Mouse (Mus musculus) adrenal gland, adult 2 months (tissue): ENCODE measurements around the gene Acap1. TPM values are rescaled to one million over a fixed set of nuclear protein-coding genes. Genes with fewer than 3 reads are reported as not detected.

Experiments used
- DNase-seq: peaks from one replicate; pipeline ENCODE4 v3.0.0; 2021
- microRNA-seq, 2 experiments: library from miRNA; unstranded; fragments of <30 nt; microRNA quantifications; one replicate each; pipeline ENCODE4 v1.2.0; 2021
- polyA plus RNA-seq: library from polyadenylated mRNA; depleted of rRNA; stranded (reverse); fragments of >200 nt; gene quantifications from 2 replicates; pipeline ENCODE4 v1.2.3, GENCODE M21; 2012; rRNA removed
- total RNA-seq, 2 experiments: library from RNA; stranded (reverse); gene quantifications; 2 replicates each; pipeline ENCODE4 v1.2.3; 2021

Acap1 gene
- total and polyA plus RNA-seq, 3 experiments, result 0.46 to 0.71 (median 0.69) TPM

GRCm38 (mm10) chr11:69837604-69837951 lies 57.8 kb downstream of the Acap1 start, which contains the start of gene Nlgn2:
Gene Nlgn2 (minus strand): TSS chr11:69837784.
- no peak for DNase-seq

GRCm38 (mm10) chr11:69836703-69837576 lies 58.4 kb downstream of the Acap1 start:
- no peak for DNase-seq

- DNase-seq, result no peak
These were observed 59.4 kb downstream of the Acap1 start for GRCm38 (mm10) chr11:69835966-69836335.

- DNase-seq, result no peak
These were observed 59.9 kb downstream of the Acap1 start for GRCm38 (mm10) chr11:69835326-69835965.

- peak; percentile 47 for DNase-seq
These were observed 61.3 kb downstream of the Acap1 start for GRCm38 (mm10) chr11:69834001-69834549.

GRCm38 (mm10) chr11:69833554-69833953 lies 61.8 kb downstream of the Acap1 start:
- DNase-seq, result no peak

Small RNAs within 50 kb of the gene (microRNA-seq; reads per million reads assigned to microRNA genes)
- 0 reads per million in 2 experiments for gene Mir6924

Other genes with a start within 250 kb of the Acap1 start
Only the 30 nearest of the 40 such genes appear.
- 10 to 100 TPM; 71.4 to 77.9 TPM for gene Polr2a, start 136.9 kb downstream of the Acap1 start, total RNA-seq
- gene Polr2a, start 136.9 kb downstream of the Acap1 start, polyA plus RNA-seq, result 20.6 and 38.3 TPM in 2 replicates
- not detected for gene Slc35g3, start 133.6 kb downstream of the Acap1 start, total RNA-seq
- not detected in 2 replicates for gene Slc35g3, start 133.6 kb downstream of the Acap1 start, polyA plus RNA-seq
- 10 to 100 TPM; 47.3 to 74.8 TPM for gene Zbtb4, start 129.6 kb downstream of the Acap1 start, total RNA-seq
- 66.0 and 73.6 TPM in 2 replicates for gene Zbtb4, start 129.6 kb downstream of the Acap1 start, polyA plus RNA-seq
- gene Chrnb1, start 99.6 kb downstream of the Acap1 start, total RNA-seq, result 1 to 10 TPM; 1.7 to 3.1 TPM
- 2.7 and 3.0 TPM in 2 replicates for gene Chrnb1, start 99.6 kb downstream of the Acap1 start, polyA plus RNA-seq
- gene Fgf11, start 93.7 kb downstream of the Acap1 start, total RNA-seq, result 10 to 100 TPM in 1 of 2 experiments, 1 to 10 TPM in 1; 4.6 to 12.8 TPM
- 6.0 and 13.4 TPM in 2 replicates for gene Fgf11, start 93.7 kb downstream of the Acap1 start, polyA plus RNA-seq
- 1 to 10 TPM in 1 of 2 experiments, under 1 TPM in 1; 0.23 to 1.1 TPM for gene Tmem102, start 89.9 kb downstream of the Acap1 start, total RNA-seq
- 0.81 and 0.94 TPM in 2 replicates for gene Tmem102, start 89.9 kb downstream of the Acap1 start, polyA plus RNA-seq
- not detected for gene Gm39566, start 80.2 kb downstream of the Acap1 start, total RNA-seq
- gene Gm39566, start 80.2 kb downstream of the Acap1 start, polyA plus RNA-seq, result not detected in 2 replicates
- not detected for gene Spem2, start 77.1 kb downstream of the Acap1 start, total RNA-seq
- gene Spem2, start 77.1 kb downstream of the Acap1 start, polyA plus RNA-seq, result 0.09 TPM in 1 of 2 replicates, not detected in the other
- gene Spem1, start 73.4 kb downstream of the Acap1 start, total RNA-seq, result not detected
- gene Spem1, start 73.4 kb downstream of the Acap1 start, polyA plus RNA-seq, result not detected in 2 replicates
- gene Nlgn2, start 57.8 kb downstream of the Acap1 start, total RNA-seq, result 10 to 100 TPM; 14.6 to 21.8 TPM
- gene Nlgn2, start 57.8 kb downstream of the Acap1 start, polyA plus RNA-seq, result 55.0 and 58.6 TPM in 2 replicates
- 100 to 1,000 TPM; 139 to 173 TPM for gene Tmem256, start 57.0 kb downstream of the Acap1 start, total RNA-seq
- 116 and 160 TPM in 2 replicates for gene Tmem256, start 57.0 kb downstream of the Acap1 start, polyA plus RNA-seq
- 10 to 100 TPM; 50.8 to 53.5 TPM for gene Plscr3, start 49.2 kb downstream of the Acap1 start, total RNA-seq
- gene Plscr3, start 49.2 kb downstream of the Acap1 start, polyA plus RNA-seq, result 224 and 230 TPM in 2 replicates
- under 1 TPM in 1 of 2 experiments, not detected in 1; 0.38 TPM for gene Tnk1, start 36.8 kb downstream of the Acap1 start, total RNA-seq
- gene Tnk1, start 36.8 kb downstream of the Acap1 start, polyA plus RNA-seq, result 0.17 and 0.91 TPM in 2 replicates
- gene Tmem95, start 17.5 kb downstream of the Acap1 start, total RNA-seq, result not detected
- gene Tmem95, start 17.5 kb downstream of the Acap1 start, polyA plus RNA-seq, result not detected in 2 replicates
- 1 to 10 TPM; 3.2 to 5.7 TPM for gene Kctd11, start 14.1 kb downstream of the Acap1 start, total RNA-seq
- 4.1 and 4.9 TPM in 2 replicates for gene Kctd11, start 14.1 kb downstream of the Acap1 start, polyA plus RNA-seq
- gene 2810408A11Rik, start 5.4 kb upstream of the Acap1 start, total RNA-seq, result under 1 TPM; 0.66 to 0.86 TPM
- gene 2810408A11Rik, start 5.4 kb upstream of the Acap1 start, polyA plus RNA-seq, result 0.18 and 0.74 TPM in 2 replicates
- gene Neurl4, start 5.5 kb upstream of the Acap1 start, total RNA-seq, result 10 to 100 TPM; 40.6 to 44.2 TPM
- gene Neurl4, start 5.5 kb upstream of the Acap1 start, polyA plus RNA-seq, result 38.6 and 47.6 TPM in 2 replicates
- 10 to 100 TPM; 44.7 to 61.8 TPM for gene Gps2, start 18.3 kb upstream of the Acap1 start, total RNA-seq
- 130 and 148 TPM in 2 replicates for gene Gps2, start 18.3 kb upstream of the Acap1 start, polyA plus RNA-seq
- gene Eif5a, start 26.4 kb upstream of the Acap1 start, total RNA-seq, result 100 to 1,000 TPM; 572 to 622 TPM
- 180 and 225 TPM in 2 replicates for gene Eif5a, start 26.4 kb upstream of the Acap1 start, polyA plus RNA-seq
- gene Ybx2, start 40.3 kb upstream of the Acap1 start, total RNA-seq, result 10 to 100 TPM; 12.9 to 20.0 TPM
- gene Ybx2, start 40.3 kb upstream of the Acap1 start, polyA plus RNA-seq, result 21.8 and 41.4 TPM in 2 replicates
- 100 to 1,000 TPM in 1 of 2 experiments, 10 to 100 TPM in 1; 84.2 to 119 TPM for gene Slc2a4, start 52.6 kb upstream of the Acap1 start, total RNA-seq
- gene Slc2a4, start 52.6 kb upstream of the Acap1 start, polyA plus RNA-seq, result 138 and 142 TPM in 2 replicates
- gene Cldn7, start 69.2 kb upstream of the Acap1 start, total RNA-seq, result under 1 TPM in 1 of 2 experiments, not detected in 1; 0.78 TPM
- 0.11 and 0.32 TPM in 2 replicates for gene Cldn7, start 69.2 kb upstream of the Acap1 start, polyA plus RNA-seq
- gene Ctdnep1, start 85.6 kb upstream of the Acap1 start, total RNA-seq, result 100 to 1,000 TPM; 130 to 136 TPM
- 106 and 117 TPM in 2 replicates for gene Ctdnep1, start 85.6 kb upstream of the Acap1 start, polyA plus RNA-seq
- 10 to 100 TPM; 61.9 to 91.9 TPM for gene Elp5, start 87.0 kb upstream of the Acap1 start, total RNA-seq
- 45.0 and 45.6 TPM in 2 replicates for gene Elp5, start 87.0 kb upstream of the Acap1 start, polyA plus RNA-seq
- gene Gabarap, start 95.6 kb upstream of the Acap1 start, total RNA-seq, result 100 to 1,000 TPM; 487 to 580 TPM
- gene Gabarap, start 95.6 kb upstream of the Acap1 start, polyA plus RNA-seq, result 226 and 315 TPM in 2 replicates
- 10 to 100 TPM; 52.2 to 57.6 TPM for gene Phf23, start 100.2 kb upstream of the Acap1 start, total RNA-seq
- 9.7 and 19.0 TPM in 2 replicates for gene Phf23, start 100.2 kb upstream of the Acap1 start, polyA plus RNA-seq
- gene Dvl2, start 105.1 kb upstream of the Acap1 start, total RNA-seq, result 10 to 100 TPM; 11.2 to 12.2 TPM
- 20.2 and 22.2 TPM in 2 replicates for gene Dvl2, start 105.1 kb upstream of the Acap1 start, polyA plus RNA-seq
- 100 to 1,000 TPM; 426 to 754 TPM for gene Acadvl, start 119.9 kb upstream of the Acap1 start, total RNA-seq
- 171 and 186 TPM in 2 replicates for gene Acadvl, start 119.9 kb upstream of the Acap1 start, polyA plus RNA-seq
- gene Dlg4, start 121.4 kb upstream of the Acap1 start, total RNA-seq, result 10 to 100 TPM; 22.9 to 32.4 TPM
- gene Dlg4, start 121.4 kb upstream of the Acap1 start, polyA plus RNA-seq, result 21.7 and 22.1 TPM in 2 replicates
- 1 to 10 TPM in 1 of 2 experiments, not detected in 1; 1.7 TPM for gene Asgr1, start 158.5 kb upstream of the Acap1 start, total RNA-seq
- 0.08 TPM in 1 of 2 replicates, not detected in the other for gene Asgr1, start 158.5 kb upstream of the Acap1 start, polyA plus RNA-seq